Mouse (Mus musculus): ENCODE results near the gene Tars2. TPM values are rescaled to one million over a fixed set of nuclear protein-coding genes. Genes with fewer than 3 reads are reported as not detected.

Tars2 gene
- polyA plus RNA-seq, 1 experiment from 2014 or later = 56.6 TPM

DNA sequence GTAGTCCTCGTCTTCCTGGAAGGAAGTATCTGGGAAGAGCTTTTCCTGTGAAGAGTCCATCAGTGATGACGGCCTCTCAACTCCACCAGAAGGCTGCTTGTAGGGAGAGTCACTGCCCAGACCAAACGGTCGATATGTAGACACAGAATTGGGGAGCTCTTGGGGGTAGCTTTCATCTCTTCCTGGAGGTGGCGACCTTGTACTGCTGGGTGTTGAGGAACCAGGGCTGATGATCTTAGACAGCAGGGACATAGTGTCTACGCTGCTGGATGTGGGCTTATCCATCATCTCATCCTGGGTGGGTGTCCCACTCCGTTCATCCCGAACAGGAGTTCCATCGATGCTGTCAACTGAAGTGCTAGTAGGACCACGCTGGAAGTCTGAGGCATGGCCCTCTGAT lies 5.5 kb upstream of the Tars2 start:
- H3K27ac ChIP-seq (ENCODE audit: low read depth, low read length) = no peak overlapping the region
- H3K4me2 ChIP-seq (replicated peaks; ENCODE audit: low read depth, low read length) = no peak overlapping the region
- H3K4me1 ChIP-seq (ENCODE audit: control insufficient read depth, insufficient read depth, low read length) = no peaks in the 10 kb centered on the region
- ATAC-seq (ENCODE audit: low FRiP score, low TSS enrichment) = no peak
- 92% methylated on average over 10 of the region's 10 CpGs for WGBS
- H3K36me3 ChIP-seq (ENCODE audit: control insufficient read depth, insufficient read depth, low read length) = peaks cover 59% of the 10 kb centered on the region
- no peaks in the 10 kb centered on the region for H3K9me3 ChIP-seq (ENCODE audit: control insufficient read depth, low read length)
- H3K4me3 ChIP-seq (ENCODE audit: low read length) = no peak overlapping the region
- no peak overlapping the region for H3K9ac ChIP-seq (ENCODE audit: low read depth, low read length)
- no peaks in the 10 kb centered on the region for H3K27me3 ChIP-seq (ENCODE audit: control insufficient read depth, insufficient read depth, low read length)

DNA sequence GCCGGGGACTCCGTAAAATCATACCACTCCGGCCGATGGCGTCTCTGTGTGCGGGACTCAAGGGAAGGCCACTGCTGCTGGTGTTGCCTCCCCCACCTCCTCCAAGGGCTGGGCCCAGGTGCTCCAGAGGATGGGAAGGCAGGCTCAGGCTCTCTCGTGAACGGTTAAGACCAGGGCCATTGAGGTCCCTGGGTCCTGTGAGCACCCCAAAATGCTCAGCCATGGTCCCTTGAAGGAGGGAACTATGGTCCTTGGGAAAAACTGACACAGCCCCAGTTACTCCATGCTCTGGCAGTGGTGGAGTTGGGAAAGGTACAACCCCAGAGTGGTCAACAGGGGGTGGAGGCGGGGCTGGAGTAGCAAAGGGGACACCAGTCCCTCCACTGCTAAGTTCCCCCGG lies 3.8 kb upstream of the Tars2 start:
- Histone ChIP-seq H3K9ac (ENCODE audit: low read depth, low read length) (no peak overlapping the region), H3K4me1 (ENCODE audit: control insufficient read depth, insufficient read depth, low read length) (no peaks in the 10 kb centered on the region), H3K4me3 (ENCODE audit: low read length) (no peak overlapping the region), H3K27me3 (ENCODE audit: control insufficient read depth, insufficient read depth, low read length) (no peaks in the 10 kb centered on the region), H3K4me2 (replicated peaks; ENCODE audit: low read depth, low read length) (no peak overlapping the region), H3K27ac (ENCODE audit: low read depth, low read length) (no peak overlapping the region), H3K36me3 (ENCODE audit: control insufficient read depth, insufficient read depth, low read length) (peaks cover 45% of the 10 kb centered on the region), H3K9me3 (ENCODE audit: control insufficient read depth, low read length) (no peaks in the 10 kb centered on the region)
- no peak for ATAC-seq (ENCODE audit: low FRiP score, low TSS enrichment)
- 87% methylated on average over 10 of the region's 10 CpGs for WGBS

DNA sequence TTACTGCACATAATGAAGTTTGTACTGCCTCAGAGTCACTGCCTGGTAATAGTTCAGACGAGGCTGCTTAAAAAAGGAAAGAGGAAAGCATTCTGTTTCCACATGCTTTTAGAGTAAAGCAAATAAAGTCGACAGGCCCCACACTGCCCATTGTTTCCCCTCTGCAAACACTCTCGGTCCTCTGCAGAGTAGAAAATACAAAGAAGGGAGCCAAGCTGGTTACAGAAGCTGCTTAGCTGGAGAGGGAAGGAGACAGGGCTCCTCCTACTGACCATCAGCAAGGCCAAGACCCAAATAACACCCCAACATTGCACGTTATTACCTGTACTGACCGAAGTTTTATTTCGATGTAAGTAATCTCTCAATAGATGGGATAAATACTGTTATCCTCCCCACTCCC lies 3.0 kb upstream of the Tars2 start:
- no peak overlapping the region for H3K4me2 ChIP-seq (replicated peaks; ENCODE audit: low read depth, low read length)
- H3K4me1 ChIP-seq (ENCODE audit: control insufficient read depth, insufficient read depth, low read length) = no peaks in the 10 kb centered on the region
- no peak overlapping the region for H3K27ac ChIP-seq (ENCODE audit: low read depth, low read length)
- H3K36me3 ChIP-seq (ENCODE audit: control insufficient read depth, insufficient read depth, low read length) = peaks cover 37% of the 10 kb centered on the region
- no peaks in the 10 kb centered on the region for H3K27me3 ChIP-seq (ENCODE audit: control insufficient read depth, insufficient read depth, low read length)
- WGBS = 58% methylated on average over 6 of the region's 6 CpGs
- no peak overlapping the region for H3K4me3 ChIP-seq (ENCODE audit: low read length)
- ATAC-seq (ENCODE audit: low FRiP score, low TSS enrichment) = no peak
- no peaks in the 10 kb centered on the region for H3K9me3 ChIP-seq (ENCODE audit: control insufficient read depth, low read length)
- H3K9ac ChIP-seq (ENCODE audit: low read depth, low read length) = no peak overlapping the region

DNA sequence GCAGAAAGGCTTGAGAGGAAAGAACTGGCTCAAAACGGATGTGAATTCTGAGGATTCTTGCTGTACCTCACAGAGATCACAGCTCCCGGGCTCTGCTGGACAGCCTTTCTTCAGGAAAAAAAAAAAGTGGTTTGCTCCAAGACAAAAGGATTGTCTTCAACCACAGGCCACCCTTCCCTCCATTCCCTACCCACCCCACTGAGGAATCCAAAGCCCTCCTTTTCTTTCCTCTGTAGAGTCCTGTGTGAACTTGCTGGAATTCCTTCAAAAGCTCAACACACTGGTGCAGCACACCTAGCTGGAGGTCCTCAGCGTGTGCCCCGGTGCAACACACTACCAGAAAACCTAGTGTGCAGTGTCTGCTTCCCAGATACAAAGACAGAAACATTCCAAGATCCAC lies 1.8 kb upstream of the Tars2 start:
- no peak overlapping the region for H3K4me3 ChIP-seq (ENCODE audit: low read length)
- no peak overlapping the region for H3K27ac ChIP-seq (ENCODE audit: low read depth, low read length)
- H3K9me3 ChIP-seq (ENCODE audit: control insufficient read depth, low read length) = no peaks in the 10 kb centered on the region
- H3K9ac ChIP-seq (ENCODE audit: low read depth, low read length) = no peak overlapping the region
- no peak for ATAC-seq (ENCODE audit: low FRiP score, low TSS enrichment)
- H3K27me3 ChIP-seq (ENCODE audit: control insufficient read depth, insufficient read depth, low read length) = no peaks in the 10 kb centered on the region
- no peak overlapping the region for H3K4me2 ChIP-seq (replicated peaks; ENCODE audit: low read depth, low read length)
- H3K4me1 ChIP-seq (ENCODE audit: control insufficient read depth, insufficient read depth, low read length) = no peaks in the 10 kb centered on the region
- H3K36me3 ChIP-seq (ENCODE audit: control insufficient read depth, insufficient read depth, low read length) = peaks cover 33% of the 10 kb centered on the region
- WGBS = 90% methylated on average over 4 of the region's 4 CpGs

DNA sequence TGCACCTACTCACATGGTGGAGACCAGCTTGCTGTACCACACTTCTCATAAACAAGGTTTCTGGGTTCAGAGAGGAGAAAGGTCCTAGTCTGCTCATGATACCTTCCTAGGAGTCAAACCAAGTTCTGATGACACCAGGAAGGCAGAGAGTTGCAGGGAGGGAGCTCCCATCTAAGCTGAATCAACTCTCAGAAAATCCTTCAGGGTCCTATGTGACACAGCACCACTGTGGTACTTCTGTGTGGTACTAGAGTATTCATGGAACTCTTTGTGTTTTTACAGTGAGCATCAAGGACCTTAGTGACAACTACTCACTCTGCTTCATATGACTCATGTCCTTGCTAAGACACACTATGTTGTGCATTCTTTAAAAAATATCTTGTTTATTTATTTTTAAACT lies 650 bp upstream of the Tars2 start:
- Histone ChIP-seq H3K36me3 (ENCODE audit: control insufficient read depth, insufficient read depth, low read length) (peaks cover 22% of the 10 kb centered on the region), H3K27ac (ENCODE audit: low read depth, low read length) (no peak overlapping the region), H3K9ac (ENCODE audit: low read depth, low read length) (no peak overlapping the region), H3K9me3 (ENCODE audit: control insufficient read depth, low read length) (no peaks in the 10 kb centered on the region), H3K4me1 (ENCODE audit: control insufficient read depth, insufficient read depth, low read length) (no peaks in the 10 kb centered on the region), H3K4me3 (ENCODE audit: low read length) (no peak overlapping the region), H3K4me2 (replicated peaks; ENCODE audit: low read depth, low read length) (no peak overlapping the region), H3K27me3 (ENCODE audit: control insufficient read depth, insufficient read depth, low read length) (no peaks in the 10 kb centered on the region)
- ATAC-seq (ENCODE audit: low FRiP score, low TSS enrichment) = no peak

DNA sequence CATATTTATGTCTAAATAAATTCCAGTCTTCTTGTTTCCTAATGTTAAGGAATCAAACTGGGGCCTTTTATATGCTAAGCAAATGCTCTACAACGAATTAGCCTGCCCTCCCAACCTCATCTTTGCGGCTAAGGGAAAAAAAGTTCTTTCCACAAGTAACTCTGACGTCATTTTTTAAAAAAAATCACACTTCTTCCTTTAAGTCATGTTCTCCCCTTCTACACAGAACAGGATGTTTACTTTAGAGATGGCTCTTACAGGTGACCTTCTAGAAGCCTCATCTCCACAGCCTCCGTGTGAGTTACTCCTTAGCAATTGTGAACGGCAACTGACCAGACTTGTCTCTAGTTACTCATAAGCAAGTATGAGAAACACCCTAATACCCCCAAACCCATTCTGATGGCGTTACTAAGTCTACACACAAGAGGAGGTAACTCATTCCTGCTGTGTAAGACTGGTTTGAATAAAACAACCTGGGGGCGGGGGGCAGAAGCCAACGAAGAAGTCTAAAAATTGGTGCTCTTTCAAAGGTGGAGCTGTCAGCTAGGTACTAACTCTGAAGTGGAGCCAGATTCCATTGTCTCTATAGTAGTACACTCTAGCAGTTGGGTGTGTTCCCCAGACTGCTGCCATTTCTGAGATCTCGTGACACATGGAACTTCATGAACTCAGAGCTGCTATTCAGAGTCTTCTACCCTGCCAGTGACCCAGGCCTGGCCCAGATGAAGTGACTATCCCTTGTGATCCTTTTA lies 1.4 kb downstream of the Tars2 start:
- peaks cover 2% of the 10 kb centered on the region for H3K36me3 ChIP-seq (ENCODE audit: control insufficient read depth, insufficient read depth, low read length)
- H3K4me1 ChIP-seq (ENCODE audit: control insufficient read depth, insufficient read depth, low read length) = no peaks in the 10 kb centered on the region
- no peak overlapping the region for H3K27ac ChIP-seq (ENCODE audit: low read depth, low read length)
- no peak for ATAC-seq (ENCODE audit: low FRiP score, low TSS enrichment)
- no peaks in the 10 kb centered on the region for H3K9me3 ChIP-seq (ENCODE audit: control insufficient read depth, low read length)
- WGBS = 49% methylated on average over 9 of the region's 9 CpGs
- no peaks in the 10 kb centered on the region for H3K27me3 ChIP-seq (ENCODE audit: control insufficient read depth, insufficient read depth, low read length)
- no peak overlapping the region for H3K9ac ChIP-seq (ENCODE audit: low read depth, low read length)
- no peak overlapping the region for H3K4me2 ChIP-seq (replicated peaks; ENCODE audit: low read depth, low read length)
- H3K4me3 ChIP-seq (ENCODE audit: low read length) = no peak overlapping the region

- no peak for ATAC-seq (ENCODE audit: low FRiP score, low TSS enrichment)
- H3K9me3 ChIP-seq (ENCODE audit: control insufficient read depth, low read length) = no peaks in the 10 kb centered on the region
- H3K4me2 ChIP-seq (replicated peaks; ENCODE audit: low read depth, low read length) = no peak overlapping the region
- H3K4me1 ChIP-seq (ENCODE audit: control insufficient read depth, insufficient read depth, low read length) = no peaks in the 10 kb centered on the region
- peaks cover 8% of the 10 kb centered on the region; the same call in 1 of the 2 replicates for H3K36me3 ChIP-seq (ENCODE audit: control insufficient read depth, insufficient read depth, low read length)
- no peaks in the 10 kb centered on the region for H3K27me3 ChIP-seq (ENCODE audit: control insufficient read depth, insufficient read depth, low read length)
- H3K9ac ChIP-seq (ENCODE audit: low read depth, low read length) = no peak overlapping the region
- H3K27ac ChIP-seq (ENCODE audit: low read depth, low read length) = no peak overlapping the region
- 89% methylated on average over 2 of the region's 2 CpGs for WGBS
- H3K4me3 ChIP-seq (ENCODE audit: low read length) = no peak overlapping the region
Measured at GRCm38 (mm10) chr3:95756808-95757207, 3.2 kb downstream of the Tars2 start.

GRCm38 (mm10) chr3:95754345-95755206 lies 5.4 kb downstream of the Tars2 start:
- 1% methylated on average over 30 of the region's 30 CpGs for WGBS
- Histone ChIP-seq H3K4me2 (replicated peaks; ENCODE audit: low read depth, low read length) (peak overlapping the region; percentile 61), H3K9ac (ENCODE audit: low read depth, low read length) (peak overlapping the region; percentile 73), H3K27me3 (ENCODE audit: control insufficient read depth, insufficient read depth, low read length) (no peaks in the 10 kb centered on the region), H3K4me1 (ENCODE audit: control insufficient read depth, insufficient read depth, low read length) (no peaks in the 10 kb centered on the region), H3K36me3 (ENCODE audit: control insufficient read depth, insufficient read depth, low read length) (peaks cover 30% of the 10 kb centered on the region), H3K27ac (ENCODE audit: low read depth, low read length) (peak overlapping the region; percentile 12; the same call in 1 of the 2 replicates), H3K9me3 (ENCODE audit: control insufficient read depth, low read length) (no peaks in the 10 kb centered on the region), H3K4me3 (ENCODE audit: low read length) (peak overlapping the region; percentile 79)
- peak; percentile 97 for ATAC-seq (ENCODE audit: low FRiP score, low TSS enrichment)

DNA sequence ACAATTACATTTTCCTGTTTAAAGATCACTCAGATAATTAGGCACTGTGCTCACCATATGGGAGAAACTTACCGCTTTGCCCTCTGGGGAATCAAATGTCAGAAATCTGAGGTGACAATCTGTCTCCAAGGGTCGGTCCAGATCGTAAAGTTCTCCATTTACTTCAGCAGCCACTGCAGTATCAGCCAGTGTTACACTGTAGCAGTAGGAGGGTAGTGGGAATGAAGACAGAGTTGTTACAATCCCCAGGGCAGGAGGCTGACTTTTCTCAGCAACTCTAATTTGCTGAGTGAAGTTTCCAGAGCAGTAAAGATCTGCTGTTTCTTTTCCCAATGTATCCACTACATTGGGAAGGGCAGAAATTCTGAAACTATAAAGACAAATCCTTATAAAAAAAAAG lies 7.1 kb downstream of the Tars2 start:
- Histone ChIP-seq H3K27me3 (ENCODE audit: control insufficient read depth, insufficient read depth, low read length) (no peaks in the 10 kb centered on the region), H3K4me3 (ENCODE audit: low read length) (no peak overlapping the region), H3K4me1 (ENCODE audit: control insufficient read depth, insufficient read depth, low read length) (no peaks in the 10 kb centered on the region), H3K9ac (ENCODE audit: low read depth, low read length) (no peak overlapping the region), H3K36me3 (ENCODE audit: control insufficient read depth, insufficient read depth, low read length) (peaks cover 46% of the 10 kb centered on the region), H3K4me2 (replicated peaks; ENCODE audit: low read depth, low read length) (no peak overlapping the region), H3K27ac (ENCODE audit: low read depth, low read length) (no peak overlapping the region), H3K9me3 (ENCODE audit: control insufficient read depth, low read length) (no peaks in the 10 kb centered on the region)
- ATAC-seq (ENCODE audit: low FRiP score, low TSS enrichment) = no peak
- 34% methylated on average over 3 of the region's 3 CpGs for WGBS

All from kidney, embryonic 14.5 days (tissue).